In the genomic region with DNA sequence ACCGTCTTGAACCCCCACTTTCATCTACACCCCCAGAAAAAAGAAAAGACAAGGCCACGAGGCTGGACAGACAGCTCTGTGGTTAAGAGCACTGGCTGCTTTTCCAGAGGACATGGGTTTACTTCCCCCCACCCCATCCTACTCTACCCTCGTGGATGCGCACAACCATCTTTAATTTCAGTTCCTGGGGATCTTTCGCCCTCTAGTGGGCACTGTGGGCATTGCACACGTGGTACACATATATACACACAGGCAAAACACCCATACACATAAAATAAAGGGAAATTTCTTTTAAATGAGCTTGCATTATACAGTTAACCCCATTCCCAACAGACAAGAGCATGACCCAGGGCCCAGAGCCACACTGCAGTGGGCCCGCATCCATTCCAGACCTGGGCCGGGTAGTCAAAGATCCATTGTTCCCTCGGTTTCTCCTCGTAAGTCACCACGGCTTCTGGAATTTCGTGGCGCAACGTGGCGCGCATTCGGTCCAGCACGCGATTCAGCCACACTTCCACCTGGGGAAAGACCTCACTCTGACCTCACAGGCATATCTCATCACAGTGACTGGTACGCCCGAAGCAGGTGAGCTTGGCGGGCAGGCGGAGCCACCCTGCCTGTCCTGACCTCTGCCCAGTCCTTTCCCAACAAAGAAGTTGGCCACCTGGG, we compare ENCODE assay signal across 10 mouse cellular contexts. TPM values are rescaled to one million over a fixed set of nuclear protein-coding genes. Genes with fewer than 3 reads are reported as not detected.
A peak's percentile ranks its signal among the peaks of the same experiment; 100 is the strongest.
DNase-seq lines count a peak whose midpoint lies in the region; ATAC-seq and TF ChIP-seq lines count a peak whose summit lies in the region.
"Had no signal": no experiment of that assay in that cellular context is flagged by ENCODE, and none has a peak within 500 bp of the region (broad histone marks: within the 10 kb centered on the region; RNA-seq: fewer than 3 reads in every experiment).

No protein-coding gene starts in this region.

- H3K36me3 ChIP-seq in heart, postnatal 0 days (replicated peaks; ENCODE audit: control insufficient read depth, insufficient read depth, low read length) = no peaks in the 10 kb centered on the region
- no peaks in the 10 kb centered on the region for H3K36me3 ChIP-seq in spleen, adult 2 months (ENCODE audit: control insufficient read depth, insufficient read depth, low read length)
- no peaks in the 10 kb centered on the region for H3K36me3 ChIP-seq in small intestine, adult 2 months (ENCODE audit: control insufficient read depth, insufficient read depth, low read length)
- H3K36me3 ChIP-seq: midbrain, embryonic 10.5 days had no signal

- ATAC-seq in heart, postnatal 0 days (ENCODE audit: insufficient read depth, low read depth) = no peak

- peak; percentile 48 for TF ChIP-seq CTCF in heart, postnatal 0 days (IDR thresholded peaks at IDR 0.05; ENCODE audit: low read depth)
- TF ChIP-seq CTCF in spleen, adult 2 months (IDR thresholded peaks at IDR 0.05; ENCODE audit: extremely low read depth, insufficient read depth, insufficient read length, insufficient replicate concordance) = peak; percentile 23; the same call in 1 of the 2 replicates
- TF ChIP-seq CTCF in small intestine, adult 2 months (IDR thresholded peaks at IDR 0.05; ENCODE audit: extremely low read depth, insufficient read length, insufficient replicate concordance, low read depth, low read length) = peak; percentile 51; the same call in 1 of the 2 replicates

- H3K9ac ChIP-seq in heart, postnatal 0 days (replicated peaks; ENCODE audit: low read depth, low read length) = no peak overlapping the region

- H3K4me2 ChIP-seq in heart, postnatal 0 days (ENCODE audit: low read depth, low read length) = no peak overlapping the region

- no peak for DNase-seq in heart, postnatal 0 days (ENCODE audit: low spot score)
- no peak for DNase-seq in heart, adult 8-10 months (ENCODE audit: low spot score)
- DNase-seq in spleen, adult 2 months (ENCODE audit: low read depth in 1 of 2, low spot score in 2 of 2) = no peak
- DNase-seq in spleen, postnatal 36 days (ENCODE audit: low spot score in 2 of 2) = no peak
- DNase-seq in c-Kit-positive CD71-positive TER-119-negative erythroid progenitor cells, embryonic 14.5 days (ENCODE audit: low read depth) = peak; percentile 15
- no peak for DNase-seq in ovary, postnatal 10 days (ENCODE audit: low spot score)
- DNase-seq in cerebellum, adult 8-10 months = no peak
- DNase-seq: cerebellum, postnatal 25 days had no signal

- no peaks in the 10 kb centered on the region for H3K4me1 ChIP-seq in heart, postnatal 0 days (ENCODE audit: control insufficient read depth, insufficient read depth)
- H3K4me1 ChIP-seq in spleen, adult 2 months (ENCODE audit: control insufficient read depth, insufficient read depth, insufficient read length) = no peaks in the 10 kb centered on the region
- H3K4me1 ChIP-seq in small intestine, adult 2 months (ENCODE audit: control insufficient read depth, insufficient read depth, insufficient read length, low read length) = no peaks in the 10 kb centered on the region
- H3K4me1 ChIP-seq: midbrain, embryonic 10.5 days had no signal

- TF ChIP-seq EP300 in heart, postnatal 0 days (IDR thresholded peaks at IDR 0.05; ENCODE audit: low read depth) = no peak

- no peak overlapping the region for H3K4me3 ChIP-seq in heart, postnatal 0 days (ENCODE audit: low read depth, low read length)
- no peak overlapping the region for H3K4me3 ChIP-seq in spleen, adult 2 months (ENCODE audit: extremely low read depth, insufficient read depth, insufficient read length)
- H3K4me3 ChIP-seq in small intestine, adult 2 months (ENCODE audit: low read depth, low read length) = no peak overlapping the region
- H3K4me3 ChIP-seq: midbrain, embryonic 10.5 days had no signal

- TF ChIP-seq POLR2A in spleen, adult 2 months (IDR thresholded peaks at IDR 0.05; ENCODE audit: low read depth, low read length) = no peak
- no peak for TF ChIP-seq POLR2A in small intestine, adult 2 months (IDR thresholded peaks at IDR 0.05; ENCODE audit: low read depth, low read length)

- H3K27me3 ChIP-seq in heart, postnatal 0 days (ENCODE audit: control insufficient read depth, insufficient read depth, low read length) = no peaks in the 10 kb centered on the region
- H3K27me3 ChIP-seq in spleen, adult 2 months (ENCODE audit: control insufficient read depth, insufficient read depth, low read length) = no peaks in the 10 kb centered on the region
- H3K27me3 ChIP-seq in small intestine, adult 2 months (ENCODE audit: control insufficient read depth, insufficient read depth, low read length) = no peaks in the 10 kb centered on the region

- H3K27ac ChIP-seq in heart, postnatal 0 days (ENCODE audit: low read depth) = no peak overlapping the region
- H3K27ac ChIP-seq in spleen, adult 2 months (ENCODE audit: insufficient read depth, low read length) = no peak overlapping the region
- H3K27ac ChIP-seq in small intestine, adult 2 months (ENCODE audit: insufficient read depth, low read depth, low read length) = no peak overlapping the region
- H3K27ac ChIP-seq: midbrain, embryonic 10.5 days had no signal

- no peaks in the 10 kb centered on the region for H3K9me3 ChIP-seq in heart, postnatal 0 days (replicated peaks; ENCODE audit: control insufficient read depth, low read length)

- 87% methylated on average over 23 of the region's 23 CpGs for whole genome bisulfite sequencing in heart, postnatal 0 days
- WGBS in spleen, adult 2 months = 89% methylated on average over 23 of the region's 23 CpGs
- WGBS in small intestine, adult 2 months = 86% methylated on average over 23 of the region's 23 CpGs

RNA-seq across cellular contexts. Expression of gene Dnah17, which starts 39.3 kb away (rescaled TPM):
- total RNA-seq in heart, postnatal 0 days (2014; rRNA removed; ENCODE audit: low replicate concordance) = 0.31 TPM in 1 of 2 replicates, not detected in the other
- polyA plus RNA-seq in heart, postnatal 0 days (2015; fragmentation: Nextera tagmentation; extraction: Ambion mirVana) = 0.01 and 0.04 TPM in 2 replicates
- under 1 TPM; 0.03 to 0.66 (median 0.07) TPM for total RNA-seq in heart, adult 8-10 months (2022)
- 0.21 and 0.23 TPM in 2 replicates for polyA plus RNA-seq in spleen, adult 2 months (2012; rRNA removed)
- 0.04 and 0.14 TPM in 2 replicates for polyA plus RNA-seq in small intestine, adult 2 months (2012; rRNA removed)
